Mouse (Mus musculus) Muller cell, postnatal 12 days (primary cell): ENCODE measurements around the gene Zfp850.
"Not testable (repeated sequence)": the region's sequence is repeated elsewhere in the genome, so short reads cannot be mapped to it uniquely, and the experiment has no call there.

Experiments
- DNase-seq: peaks from one replicate; pipeline ENCODE4 v3.0.0-alpha.2; 2015; ENCODE audit errors: inconsistent ontology term

Zfp850 gene

DNA sequence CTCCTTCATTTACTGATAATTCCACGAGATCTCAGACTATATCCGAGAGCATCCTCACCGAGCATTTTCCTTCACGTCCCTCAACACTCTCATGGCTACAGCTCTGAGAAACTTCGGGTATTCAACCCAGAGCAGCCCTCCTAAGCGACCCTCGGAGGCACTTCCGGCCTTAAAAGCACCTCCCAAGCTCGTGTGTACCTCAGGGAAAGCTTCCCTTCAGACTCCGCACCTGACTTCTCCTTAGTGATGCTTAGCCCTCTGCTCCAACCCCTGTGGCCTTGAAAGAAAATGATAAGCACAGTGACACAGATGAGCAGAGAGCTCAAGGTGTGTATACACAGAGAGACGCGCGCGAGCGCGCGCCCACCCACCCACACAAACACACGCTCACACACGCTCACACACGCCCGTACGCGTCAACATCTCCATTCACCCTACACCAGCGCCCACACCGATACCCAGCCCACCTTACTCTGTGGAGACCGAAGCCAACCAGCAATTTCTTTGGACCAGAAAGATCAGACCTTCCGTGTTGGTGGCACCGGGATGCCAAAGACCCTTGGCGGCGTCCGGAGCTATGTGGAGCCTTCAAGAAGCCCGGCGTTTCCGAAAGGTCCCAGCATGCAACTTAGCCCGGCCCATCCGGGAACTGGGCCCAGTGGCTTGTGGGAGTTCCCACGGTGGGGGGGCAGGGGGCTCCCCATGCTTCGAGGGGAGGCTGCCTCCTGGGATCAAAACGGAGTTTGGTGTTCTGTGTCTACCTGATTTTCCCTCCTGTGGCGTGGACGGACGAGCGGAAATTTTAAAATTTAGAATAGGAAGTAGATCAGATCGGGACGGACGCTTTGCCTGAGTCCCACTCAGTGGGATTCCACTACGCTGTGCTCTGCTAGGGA, at the start of gene Zfp850:
Gene Zfp850 (minus strand): TSS at position 567 of the 896 bp plus-strand sequence.
- DNase-seq, result peak; percentile 86

DNA sequence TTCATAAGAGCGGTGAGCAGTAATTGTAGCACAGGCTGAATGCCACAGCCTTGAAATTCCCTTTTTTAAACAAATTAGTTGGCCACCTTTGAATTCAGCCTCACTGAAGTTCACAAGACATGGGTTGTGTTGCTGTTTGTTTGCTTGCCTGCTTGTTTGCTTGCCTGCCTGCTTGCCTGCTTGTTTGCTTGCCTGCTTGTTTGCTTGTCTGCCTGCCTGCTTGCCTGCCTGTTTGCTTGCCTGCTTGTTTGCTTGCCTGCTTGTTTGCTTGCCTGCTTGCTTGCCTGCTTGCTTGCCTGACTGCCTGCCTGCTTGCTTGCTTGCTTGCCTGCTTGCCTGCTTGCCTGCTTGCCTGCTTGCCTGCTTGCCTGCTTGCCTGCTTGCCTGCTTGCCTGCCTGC, 46.1 kb upstream of the Zfp850 start:
- DNase-seq, result no peak

DNA sequence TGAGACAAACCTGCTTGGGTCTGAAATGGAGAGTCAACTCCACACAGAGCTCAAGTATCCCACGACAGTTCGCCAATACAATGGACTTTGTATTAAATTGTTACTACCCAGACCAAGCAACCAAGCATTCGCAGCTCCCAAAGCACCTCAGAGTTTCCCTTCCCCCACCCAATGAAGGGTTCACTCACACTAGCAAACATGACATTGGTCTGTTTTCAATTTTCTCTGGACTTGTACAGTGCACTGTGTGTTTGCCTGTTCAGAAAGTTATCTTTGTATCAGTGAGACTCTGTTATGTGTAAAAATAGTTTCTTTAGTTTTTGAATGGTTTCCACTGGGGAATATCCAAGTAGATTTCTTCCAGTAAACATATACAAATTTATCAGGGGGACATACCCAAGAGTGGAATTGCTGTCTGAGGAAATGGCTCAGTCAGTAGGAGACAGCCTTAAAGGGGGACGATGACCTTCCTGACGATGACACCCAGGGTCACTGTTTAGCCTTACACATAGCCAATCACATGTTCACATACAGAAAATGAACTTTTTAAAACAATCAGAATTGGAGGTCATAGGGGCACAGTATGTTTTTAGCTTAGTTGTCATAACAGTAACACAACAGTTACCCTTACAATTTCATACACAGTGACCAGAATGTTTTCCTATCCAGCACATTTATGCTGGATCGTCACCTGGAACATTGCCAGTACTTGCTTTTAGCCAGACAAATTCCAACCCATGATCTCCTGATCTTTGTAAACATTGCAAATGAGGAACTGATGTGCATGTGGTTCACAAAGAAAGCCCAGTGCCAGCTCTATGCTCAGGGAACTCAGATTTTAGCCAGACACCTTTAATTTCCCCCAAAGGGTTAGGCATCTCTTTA, 39.4 kb upstream of the Zfp850 start:
- no peak for DNase-seq

DNA sequence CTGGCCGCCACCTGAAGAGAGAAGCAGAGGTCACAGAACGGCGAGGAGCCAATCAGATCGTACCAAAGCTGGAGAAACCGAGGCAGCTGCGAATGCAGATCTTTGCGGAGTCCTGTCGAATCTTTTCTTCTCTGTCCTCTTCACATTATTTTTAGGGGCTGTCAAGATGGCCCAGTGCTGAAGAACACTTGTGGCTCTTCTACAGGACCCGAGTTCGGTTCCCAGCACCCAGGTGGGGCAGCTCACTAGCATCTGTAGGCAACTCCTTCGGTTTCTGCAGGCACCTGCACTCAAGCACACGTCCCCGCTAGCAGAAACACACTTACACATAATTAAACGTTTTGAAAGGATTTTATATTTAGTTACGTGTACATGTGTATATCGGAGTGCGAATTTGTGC, 36.7 kb upstream of the Zfp850 start:
- DNase-seq, result no peak

DNA sequence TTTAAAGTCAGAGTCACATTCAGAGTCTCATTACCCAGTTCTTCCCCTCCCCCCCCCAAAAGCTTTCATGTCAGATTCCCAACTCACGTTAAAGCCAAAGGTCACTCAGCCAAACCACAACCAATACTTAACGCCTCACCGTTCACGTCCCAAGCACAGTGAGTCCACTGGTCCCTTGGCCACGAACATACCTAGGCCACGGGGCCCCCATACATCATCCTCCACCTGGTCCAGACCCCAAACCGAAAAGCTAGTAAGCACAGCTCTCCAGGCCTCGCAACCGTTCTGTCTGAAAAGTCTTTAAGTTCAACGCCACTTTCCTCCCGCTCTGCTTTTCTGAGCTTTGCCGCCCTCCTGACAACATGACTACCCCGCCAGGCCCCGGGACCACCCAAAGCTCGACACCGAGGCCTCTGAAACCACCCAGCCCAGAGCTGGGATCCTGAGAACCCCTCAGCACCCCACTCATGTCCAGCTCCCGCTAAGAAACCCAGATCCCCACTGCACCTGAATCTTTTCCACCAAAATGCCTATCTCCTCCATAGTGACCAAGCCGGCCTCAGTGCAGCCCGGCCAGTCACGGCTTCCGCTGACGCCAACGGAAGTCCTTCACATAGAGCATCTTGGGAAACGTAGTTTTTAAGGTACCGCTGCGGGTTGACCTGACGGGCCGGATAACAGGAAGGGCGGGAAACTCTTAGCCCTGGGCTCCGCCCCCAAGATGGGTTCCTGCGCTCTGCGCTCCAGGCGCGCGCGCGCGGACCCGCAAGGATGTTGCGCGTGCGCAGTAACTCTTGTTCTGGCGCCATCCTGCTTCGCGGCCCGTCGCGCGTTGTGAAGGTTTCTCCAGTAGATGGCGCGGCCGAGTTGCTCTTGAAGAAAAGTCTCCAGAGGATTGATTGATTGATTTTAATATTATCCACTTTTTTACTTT, 35.8 kb upstream of the Zfp850 start, which contains the start of gene Psmc4:
Gene Psmc4 (minus strand): TSS at position 626 of the 934 bp plus-strand sequence.
- peak; percentile 99 for DNase-seq

DNA sequence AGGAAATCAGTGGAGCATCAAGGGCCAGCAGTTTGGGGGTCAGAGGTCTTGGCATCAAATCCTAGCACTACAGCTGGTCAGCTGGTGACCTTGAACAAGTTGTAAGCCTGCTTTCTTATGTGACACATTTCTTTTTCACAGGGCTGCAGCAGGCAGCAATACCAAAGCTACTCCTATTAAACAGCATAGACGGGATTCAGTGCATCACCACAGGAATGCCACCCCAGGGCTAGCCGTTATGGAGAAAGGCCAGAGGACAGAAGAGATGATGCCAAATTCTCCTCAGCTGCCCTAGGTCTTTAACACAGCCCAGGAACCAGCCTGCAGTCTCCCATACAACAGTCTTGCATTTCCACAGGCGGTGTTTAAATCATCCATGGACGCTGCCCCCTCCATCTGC, 30.6 kb upstream of the Zfp850 start:
- DNase-seq, result peak; percentile 61

DNA sequence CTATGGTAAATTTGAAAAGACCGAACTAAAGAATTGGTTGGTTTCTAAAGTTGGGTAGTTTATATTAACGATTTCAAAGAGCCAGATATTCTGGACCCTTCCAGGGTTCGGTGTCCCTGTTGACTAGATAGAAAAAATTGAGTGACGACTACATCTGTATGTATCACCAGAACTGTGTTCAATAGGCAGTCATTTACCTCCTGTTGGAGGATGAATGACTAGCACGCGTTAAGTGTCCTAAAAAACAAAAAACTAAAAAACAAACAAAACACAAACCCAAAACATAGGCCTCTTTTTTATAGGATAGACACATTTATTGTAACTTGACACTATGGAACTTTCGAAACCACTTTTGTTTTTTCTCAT, 513 bp upstream of the Zfp850 start:
- no peak for DNase-seq

DNA sequence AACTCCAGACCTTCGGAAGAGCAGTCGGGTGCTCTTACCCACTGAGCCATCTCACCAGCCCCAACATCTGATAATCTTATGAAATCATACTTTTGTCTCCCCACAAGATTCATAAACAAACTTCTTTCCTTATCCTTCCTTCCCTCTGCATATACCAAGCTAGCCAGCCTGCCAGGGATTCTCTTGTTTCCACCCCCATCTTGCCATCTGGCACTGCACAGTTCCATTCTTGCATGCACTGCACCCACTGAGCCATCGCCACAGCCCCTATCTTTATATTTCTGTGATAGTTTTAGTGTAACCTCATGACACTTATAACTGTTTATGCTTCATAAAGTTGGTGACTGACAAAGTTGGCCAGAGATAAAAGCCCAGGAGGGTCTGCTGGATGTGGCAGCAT, 3.6 kb downstream of the Zfp850 start:
- DNase-seq, result no peak

DNA sequence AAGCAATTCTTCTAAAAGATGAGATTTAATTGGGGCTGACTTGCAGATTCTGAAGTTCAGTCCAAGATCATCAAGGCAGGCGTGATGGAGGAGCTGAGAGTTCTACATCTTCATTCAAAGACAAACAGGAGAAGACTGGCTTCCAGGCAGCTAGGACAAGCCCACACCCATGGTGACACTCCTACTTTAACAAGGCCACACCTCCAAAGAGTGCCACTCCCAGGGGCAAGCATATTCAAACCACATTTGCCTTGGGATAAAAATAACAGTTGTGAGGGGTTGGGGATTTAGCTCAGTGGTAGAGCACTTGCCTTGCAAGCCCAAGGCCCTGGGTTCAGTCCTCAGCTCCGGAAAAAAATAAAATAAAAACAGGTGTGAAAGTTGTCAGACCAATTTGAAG, 31.7 kb downstream of the Zfp850 start:
- no peak for DNase-seq

DNA sequence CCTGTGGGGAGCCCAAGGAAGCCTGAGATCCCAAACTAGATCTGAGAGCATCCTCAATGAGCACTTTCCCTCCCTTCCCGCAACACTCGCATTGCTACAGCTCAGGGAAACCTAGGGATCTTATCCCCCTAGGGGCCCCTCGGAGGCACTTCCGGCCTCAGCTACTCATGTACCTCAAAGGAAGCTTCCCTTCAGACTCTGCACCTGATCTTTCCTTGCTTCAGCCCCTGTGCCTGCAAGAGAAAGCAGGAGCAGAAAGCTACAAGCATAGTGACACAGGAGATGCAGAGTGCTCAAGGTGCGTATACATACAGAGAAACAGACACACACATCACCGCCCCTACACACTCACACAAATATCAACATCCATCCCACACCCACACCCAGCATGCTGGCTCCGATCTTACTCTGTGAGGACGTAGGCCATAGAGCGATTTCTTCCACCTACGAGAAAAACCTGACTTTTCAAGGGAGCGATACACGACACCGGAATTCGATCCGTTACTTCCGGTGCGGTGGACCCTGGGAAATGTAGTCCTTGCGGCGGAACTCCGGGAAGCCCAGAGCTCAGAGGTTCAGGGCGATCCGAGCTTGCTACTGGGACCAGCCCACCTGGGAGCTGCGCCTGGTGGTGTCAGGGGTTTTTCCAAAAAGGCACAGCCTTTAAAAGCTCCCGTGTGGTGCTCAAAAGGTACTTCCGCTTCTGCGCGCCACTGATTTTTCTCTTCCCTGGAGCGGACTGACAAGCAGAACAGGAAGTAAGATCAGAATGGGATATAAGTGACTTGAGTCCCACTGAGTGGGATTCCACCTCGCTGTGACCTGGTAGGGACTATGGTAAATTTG, 35.0 kb downstream of the Zfp850 start, which contains the start of gene Zfp780b:
Gene Zfp780b (minus strand): TSS at position 489 of the 846 bp plus-strand sequence.
- peak; percentile 72 for DNase-seq

DNA sequence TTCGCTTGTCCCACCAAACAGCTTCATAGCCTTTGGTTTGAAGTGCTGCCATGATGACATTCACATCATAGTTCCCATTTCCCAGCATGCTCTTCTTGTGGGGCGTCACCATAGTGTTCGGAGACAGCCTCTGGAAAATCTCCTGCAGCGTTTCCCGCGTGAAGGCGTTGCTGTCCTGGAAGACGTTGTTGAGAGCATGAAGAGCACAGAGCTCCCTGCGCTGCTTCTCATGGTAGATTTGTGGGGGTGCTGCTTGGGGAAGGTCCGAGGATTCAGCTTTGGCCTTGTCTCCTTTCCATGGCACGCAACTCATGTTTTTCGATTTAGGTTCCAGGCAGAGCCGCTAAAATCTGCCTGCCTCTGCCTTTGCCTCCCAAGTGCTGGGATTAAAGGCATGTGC, 64.5 kb downstream of the Zfp850 start:
- not testable (repeated sequence) for DNase-seq

DNA sequence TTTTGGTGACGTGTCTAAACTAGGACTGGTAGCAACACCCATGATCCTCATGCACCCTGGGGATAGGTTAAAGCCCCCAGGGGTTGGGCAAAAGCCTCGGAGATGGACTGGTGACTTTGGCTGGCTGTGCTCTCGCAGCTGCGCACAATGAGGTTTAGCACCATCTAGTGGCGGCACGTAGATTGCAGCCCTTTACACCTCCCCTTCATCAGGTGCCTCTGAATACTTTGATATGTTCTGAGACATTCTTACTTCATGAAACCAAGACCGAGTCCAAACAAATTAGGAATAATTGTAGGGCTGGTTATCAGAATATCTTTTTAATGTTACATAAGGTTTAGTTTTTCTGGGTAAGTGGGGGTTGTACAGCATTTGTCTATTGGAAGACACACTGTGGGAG, 72.0 kb downstream of the Zfp850 start:
- not testable (repeated sequence) for DNase-seq
